Mouse (Mus musculus) stomach, embryonic 14.5 days (tissue): ENCODE measurements around the gene Pi16. TPM values are rescaled to one million over a fixed set of nuclear protein-coding genes. Genes with fewer than 3 reads are reported as not detected.

Source experiments
- ATAC-seq: fragments of 200-750 bp; cut with Nextera tagmentation; 2 replicates; pipeline ENCODE4 v1.8.0; 2017; ENCODE audit warnings: low read depth, moderate TSS enrichment; ENCODE audit not compliant: insufficient number of reproducible peaks, insufficient read depth, low FRiP score
- H3K27ac ChIP-seq: fragments of 300-500 bp; sonication (generic); 2 replicates; pipeline ENCODE4 v1.5.1; 2014; ENCODE audit warnings: mild to moderate bottlenecking, low read length, moderate library complexity, mixed read lengths
- H3K27me3 ChIP-seq: fragments of 300-500 bp; sonication (generic); 2 replicates; pipeline ENCODE4 v1.6.1; 2014; ENCODE audit warnings: low read length, control low read depth, mixed read lengths; ENCODE audit not compliant: control insufficient read depth, insufficient read depth
- H3K36me3 ChIP-seq: fragments of 300-500 bp; sonication (generic); 2 replicates; pipeline ENCODE4 v1.6.1; 2014; ENCODE audit warnings: mild to moderate bottlenecking, control low read depth, low read length, moderate library complexity, mixed read lengths; ENCODE audit not compliant: control insufficient read depth, insufficient read depth
- H3K4me1 ChIP-seq: fragments of 300-500 bp; sonication (generic); 2 replicates; pipeline ENCODE4 v1.6.1; 2014; ENCODE audit warnings: low read length, control low read depth, mixed read lengths; ENCODE audit not compliant: control insufficient read depth, insufficient read depth
- H3K4me2 ChIP-seq: fragments of 300-500 bp; sonication (generic); replicated peaks from 2 replicates; pipeline ENCODE4 v1.6.1; 2014; ENCODE audit warnings: low read depth, low read length, control low read depth
- H3K4me3 ChIP-seq: fragments of 300-500 bp; sonication (generic); 2 replicates; pipeline ENCODE4 v1.5.1; 2014; ENCODE audit warnings: low read depth, low read length, control low read depth
- H3K9ac ChIP-seq: fragments of 300-500 bp; sonication (generic); replicated peaks from 2 replicates; pipeline ENCODE4 v1.6.1; 2014; ENCODE audit warnings: low read depth, mild to moderate bottlenecking, control low read depth, low read length, moderate library complexity, mixed read lengths
- H3K9me3 ChIP-seq: fragments of 300-500 bp; sonication (generic); 2 replicates; pipeline ENCODE4 v1.6.1; 2016; ENCODE audit warnings: low read depth, low read length, control low read depth; ENCODE audit not compliant: control insufficient read depth
- WGBS: fragments of 180-500 bp; shearing (Covaris S2); extraction: QIAGEN DNeasy Blood & Tissue Kit; methylation state at CpG from one replicate; pipeline ENCODE4 v1.1.7; 2014; 5-methylcytosine and 5-hydroxymethylcytosine counted together
- polyA plus RNA-seq: library from polyadenylated mRNA; unstranded; fragments of >200 nt; fragmentation: Nextera tagmentation; extraction: Ambion mirVana; gene quantifications from 2 replicates; pipeline ENCODE4 v1.2.1, GENCODE M21; 2014

Gene Pi16
- polyA plus RNA-seq, 1 experiment from 2014 or later = 0.41 TPM

DNA sequence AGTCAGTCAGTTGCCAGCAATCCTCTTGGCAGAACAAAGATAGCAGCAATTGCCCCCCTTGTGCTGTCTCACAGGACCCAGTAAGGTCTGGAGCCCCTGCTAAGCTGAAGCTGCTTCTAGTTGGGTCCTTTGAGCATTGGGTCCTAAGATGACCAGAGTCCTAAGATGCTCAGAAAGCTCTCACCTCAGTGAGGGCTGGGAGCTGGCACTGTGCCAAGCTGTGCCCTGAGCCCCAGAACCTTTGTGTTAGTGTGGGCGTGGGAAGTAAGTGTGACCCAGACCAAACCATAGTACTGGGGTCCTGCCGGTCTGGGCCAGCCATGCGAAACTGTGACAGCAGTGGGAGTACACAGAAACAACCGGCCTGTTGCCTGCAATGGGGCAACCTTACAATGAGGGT, 18.2 kb upstream of the Pi16 start:
- H3K4me1 ChIP-seq = no peaks in the 10 kb centered on the region
- ATAC-seq = no peak
- no peak overlapping the region for H3K4me2 ChIP-seq
- H3K27ac ChIP-seq = no peak overlapping the region
- peaks cover 6% of the 10 kb centered on the region for H3K36me3 ChIP-seq
- 90% methylated on average over 4 of the region's 4 CpGs for WGBS
- no peaks in the 10 kb centered on the region for H3K27me3 ChIP-seq
- no peaks in the 10 kb centered on the region for H3K9me3 ChIP-seq
- no peak overlapping the region for H3K9ac ChIP-seq
- H3K4me3 ChIP-seq = no peak overlapping the region

GRCm38 (mm10) chr17:29300926-29301325, 16.6 kb upstream of the Pi16 start:
- ATAC-seq = no peak
- peaks cover 13% of the 10 kb centered on the region for H3K4me1 ChIP-seq
- H3K4me2 ChIP-seq = no peak overlapping the region
- WGBS = 89% methylated on average over 7 of the region's 7 CpGs
- no peak overlapping the region for H3K4me3 ChIP-seq
- H3K27ac ChIP-seq = no peak overlapping the region
- peaks cover 6% of the 10 kb centered on the region; the same call in 1 of the 2 replicates for H3K36me3 ChIP-seq
- no peaks in the 10 kb centered on the region for H3K9me3 ChIP-seq
- no peaks in the 10 kb centered on the region for H3K27me3 ChIP-seq
- no peak overlapping the region for H3K9ac ChIP-seq

DNA sequence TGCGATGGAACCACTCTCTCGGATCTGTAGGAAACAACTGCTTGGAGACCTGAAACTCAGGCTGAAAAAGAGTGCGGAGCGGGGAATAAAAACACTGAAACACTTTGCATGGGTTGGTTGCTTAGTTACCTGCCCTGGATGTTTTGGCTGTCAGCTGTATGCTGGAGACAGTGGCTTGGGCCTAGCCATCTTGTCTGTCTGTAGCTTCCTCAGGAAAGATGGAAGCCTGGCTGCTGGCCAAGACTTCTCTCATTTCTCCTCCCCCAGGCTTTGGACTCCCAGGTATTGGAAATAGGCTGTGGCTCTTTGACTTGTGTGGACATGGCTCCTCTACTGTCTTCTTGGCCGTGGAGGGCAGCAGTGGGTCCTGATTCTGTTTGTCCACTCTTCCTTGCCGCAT, 16.1 kb upstream of the Pi16 start:
- ATAC-seq = no peak
- Histone ChIP-seq H3K27ac (no peak overlapping the region), H3K4me1 (peaks cover 13% of the 10 kb centered on the region), H3K9ac (no peak overlapping the region), H3K27me3 (no peaks in the 10 kb centered on the region), H3K4me3 (no peak overlapping the region), H3K4me2 (no peak overlapping the region), H3K9me3 (no peaks in the 10 kb centered on the region), H3K36me3 (peaks cover 6% of the 10 kb centered on the region; the same call in 1 of the 2 replicates)
- 88% methylated on average over 6 of the region's 6 CpGs for WGBS

GRCm38 (mm10) chr17:29302149-29302548, 15.3 kb upstream of the Pi16 start:
- no peak for ATAC-seq
- Histone ChIP-seq H3K4me2 (no peak overlapping the region), H3K27ac (no peak overlapping the region), H3K9me3 (no peaks in the 10 kb centered on the region), H3K9ac (no peak overlapping the region), H3K27me3 (no peaks in the 10 kb centered on the region), H3K4me3 (no peak overlapping the region), H3K4me1 (peaks cover 17% of the 10 kb centered on the region), H3K36me3 (peaks cover 2% of the 10 kb centered on the region; the same call in 1 of the 2 replicates)
- WGBS = 74% methylated on average over 5 of the region's 5 CpGs

DNA sequence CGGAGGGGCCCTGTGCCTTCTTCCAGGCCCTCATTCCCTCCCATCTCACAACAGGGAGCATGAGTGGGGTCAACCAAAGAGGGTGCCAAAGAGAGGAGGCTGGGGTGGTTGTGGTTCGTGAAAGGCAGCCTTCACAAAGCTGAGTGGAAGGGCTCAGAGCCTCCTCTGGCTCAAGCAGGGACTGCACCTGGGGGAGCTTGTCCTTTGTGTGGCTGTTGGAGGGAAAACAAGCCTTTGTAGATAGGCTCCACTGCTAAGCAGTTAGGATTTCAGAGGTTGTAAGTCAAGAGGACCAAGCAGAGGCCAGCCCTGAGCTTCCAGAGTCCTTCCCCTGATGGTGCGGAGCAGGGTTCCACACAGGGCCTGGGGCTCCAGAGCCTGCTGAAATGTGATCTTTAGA, 14.4 kb upstream of the Pi16 start:
- Histone ChIP-seq H3K9me3 (no peaks in the 10 kb centered on the region), H3K27ac (no peak overlapping the region), H3K36me3 (no peaks in the 10 kb centered on the region; the same call in 1 of the 2 replicates), H3K4me1 (peaks cover 21% of the 10 kb centered on the region), H3K9ac (no peak overlapping the region), H3K4me2 (no peak overlapping the region), H3K4me3 (no peak overlapping the region), H3K27me3 (no peaks in the 10 kb centered on the region)
- WGBS = 57% methylated on average over 3 of the region's 3 CpGs
- ATAC-seq = peak; percentile 44; the same call in 1 of the 2 replicates

GRCm38 (mm10) chr17:29303856-29304255, 13.6 kb upstream of the Pi16 start:
- Histone ChIP-seq H3K9me3 (no peaks in the 10 kb centered on the region), H3K4me2 (no peak overlapping the region), H3K36me3 (no peaks in the 10 kb centered on the region; the same call in 1 of the 2 replicates), H3K27ac (no peak overlapping the region), H3K4me3 (no peak overlapping the region), H3K9ac (no peak overlapping the region), H3K27me3 (no peaks in the 10 kb centered on the region), H3K4me1 (peaks cover 21% of the 10 kb centered on the region)
- no peak for ATAC-seq
- 74% methylated on average over 3 of the region's 3 CpGs for WGBS

- no peak for ATAC-seq
- Histone ChIP-seq H3K9ac (no peak overlapping the region), H3K36me3 (no peaks in the 10 kb centered on the region; the same call in 1 of the 2 replicates), H3K27me3 (no peaks in the 10 kb centered on the region), H3K27ac (no peak overlapping the region), H3K4me2 (no peak overlapping the region; the same call in 1 of the 2 replicates), H3K9me3 (no peaks in the 10 kb centered on the region), H3K4me3 (no peak overlapping the region), H3K4me1 (peaks cover 21% of the 10 kb centered on the region)
- WGBS = 57% methylated on average over 13 of the region's 13 CpGs
Observed at GRCm38 (mm10) chr17:29304376-29305057, 13.0 kb upstream of the Pi16 start.

DNA sequence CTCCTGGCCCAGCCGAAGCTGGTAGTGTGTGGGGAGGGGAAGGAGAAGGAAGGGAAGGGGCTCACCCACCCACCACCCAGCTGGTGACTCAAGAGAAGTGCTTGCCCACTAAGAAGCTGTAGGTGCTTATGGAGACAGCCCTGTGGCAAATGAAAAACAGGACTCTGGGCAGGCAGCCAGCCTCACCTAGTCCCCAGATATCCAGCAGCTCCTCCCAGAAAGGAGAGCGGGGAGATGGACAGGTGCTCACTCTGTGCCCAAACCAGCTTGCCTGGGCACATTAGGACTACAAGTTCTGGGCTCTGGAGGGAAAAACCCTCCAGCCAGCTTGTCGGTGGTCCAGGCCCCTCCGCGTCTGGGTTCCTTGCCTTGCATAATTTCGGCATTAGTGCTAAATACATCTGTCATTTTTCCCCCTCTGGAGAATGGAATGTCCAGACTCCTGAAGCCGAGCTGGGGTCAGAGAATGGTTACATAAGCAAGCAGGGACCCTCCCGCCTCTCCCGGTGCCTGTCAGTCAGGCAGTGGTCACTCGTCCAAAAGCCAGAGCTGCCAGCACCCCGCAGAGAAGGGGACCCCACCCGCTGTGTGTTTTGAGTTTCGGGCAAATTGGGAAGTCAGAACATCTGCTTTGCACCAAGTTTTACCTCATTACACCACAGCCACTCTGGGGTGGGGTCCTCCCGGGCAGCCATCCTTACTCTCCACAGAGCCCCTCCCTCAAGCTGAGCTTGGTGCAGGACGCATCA, 12.2 kb upstream of the Pi16 start:
- Histone ChIP-seq H3K27ac (no peak overlapping the region), H3K4me2 (no peak overlapping the region; the same call in 1 of the 2 replicates), H3K36me3 (no peaks in the 10 kb centered on the region; the same call in 1 of the 2 replicates), H3K9me3 (no peaks in the 10 kb centered on the region), H3K9ac (no peak overlapping the region), H3K4me1 (peaks cover 21% of the 10 kb centered on the region), H3K27me3 (no peaks in the 10 kb centered on the region), H3K4me3 (no peak overlapping the region)
- 13% methylated on average over 15 of the region's 15 CpGs for WGBS
- no peak for ATAC-seq
